Mouse (Mus musculus): ENCODE measurements around the gene Ewsr1.

Ewsr1 gene

GRCm38 (mm10) chr11:5058783-5059182, 40.3 kb downstream of the Ewsr1 start:
- DNase-seq (ENCODE audit: low spot score in 2 of 2), result no peak

DNA sequence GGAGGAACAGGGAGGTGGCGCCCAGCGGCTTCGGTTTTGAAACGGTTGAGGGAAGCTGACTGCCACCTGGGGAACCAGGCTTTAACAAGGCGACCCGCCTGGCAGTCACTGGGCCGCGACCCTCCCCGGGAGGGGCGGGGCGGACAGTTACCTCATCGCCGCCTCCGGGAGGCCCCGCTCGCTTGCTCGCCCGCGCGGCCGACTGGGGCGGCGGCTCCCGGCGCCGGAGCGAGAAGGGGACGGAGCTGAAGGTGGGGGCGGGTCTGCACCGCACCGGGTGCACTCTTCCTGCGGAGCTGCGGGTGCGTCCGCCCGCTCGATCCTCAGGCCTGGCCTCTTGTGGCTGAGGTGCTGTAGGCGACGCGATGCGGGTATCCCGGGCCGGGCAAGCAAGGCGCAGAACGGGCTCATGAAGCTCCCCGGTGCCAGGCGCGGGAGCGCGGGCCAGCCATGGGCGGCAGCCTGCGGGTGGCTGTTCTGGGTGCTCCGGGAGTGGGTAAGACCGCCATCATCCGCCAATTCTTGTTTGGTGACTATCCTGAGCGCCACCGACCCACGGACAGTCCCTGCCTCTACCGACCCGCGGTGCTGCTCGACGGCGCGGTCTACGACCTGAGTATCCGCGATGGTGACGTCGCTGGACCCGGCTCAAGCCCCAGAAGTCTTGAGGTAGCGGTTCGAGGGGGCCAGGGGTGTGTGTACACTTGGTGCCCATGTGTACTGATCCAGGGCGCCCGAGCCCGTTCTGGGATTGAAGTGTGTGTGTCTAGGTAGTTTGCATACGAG, 41.0 kb downstream of the Ewsr1 start, which contains the start of gene Rasl10a:
Gene Rasl10a, plus strand, starts transcription at position 273 of the 786 bp plus-strand sequence.
- peak in 1 of 2 experiments; percentile 29 for DNase-seq (ENCODE audit: low spot score in 2 of 2)

GRCm38 (mm10) chr11:5057541-5057855, 41.6 kb downstream of the Ewsr1 start:
- no peak for DNase-seq (ENCODE audit: low spot score in 2 of 2)

DNA sequence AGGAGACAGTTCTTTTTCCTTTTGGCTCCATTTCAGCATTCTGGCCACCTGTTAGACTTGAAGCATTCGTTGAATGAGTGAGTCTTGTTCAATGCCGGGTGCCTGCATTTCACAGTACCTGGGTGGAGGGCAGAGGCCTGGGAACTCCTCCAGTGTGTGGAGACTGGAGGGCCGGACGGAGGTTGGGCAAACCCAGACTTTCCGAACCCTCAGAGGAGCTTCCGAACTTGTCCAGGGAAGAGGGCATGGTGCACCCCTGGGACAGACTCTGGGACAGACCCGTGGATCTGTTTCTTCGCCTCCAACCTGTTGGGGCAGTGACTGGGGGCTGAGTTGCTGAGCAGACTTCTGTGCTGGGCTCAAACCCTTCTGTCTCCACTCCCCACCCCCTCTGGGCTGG, 42.0 kb downstream of the Ewsr1 start:
- no peak for DNase-seq (ENCODE audit: low spot score in 2 of 2)

DNA sequence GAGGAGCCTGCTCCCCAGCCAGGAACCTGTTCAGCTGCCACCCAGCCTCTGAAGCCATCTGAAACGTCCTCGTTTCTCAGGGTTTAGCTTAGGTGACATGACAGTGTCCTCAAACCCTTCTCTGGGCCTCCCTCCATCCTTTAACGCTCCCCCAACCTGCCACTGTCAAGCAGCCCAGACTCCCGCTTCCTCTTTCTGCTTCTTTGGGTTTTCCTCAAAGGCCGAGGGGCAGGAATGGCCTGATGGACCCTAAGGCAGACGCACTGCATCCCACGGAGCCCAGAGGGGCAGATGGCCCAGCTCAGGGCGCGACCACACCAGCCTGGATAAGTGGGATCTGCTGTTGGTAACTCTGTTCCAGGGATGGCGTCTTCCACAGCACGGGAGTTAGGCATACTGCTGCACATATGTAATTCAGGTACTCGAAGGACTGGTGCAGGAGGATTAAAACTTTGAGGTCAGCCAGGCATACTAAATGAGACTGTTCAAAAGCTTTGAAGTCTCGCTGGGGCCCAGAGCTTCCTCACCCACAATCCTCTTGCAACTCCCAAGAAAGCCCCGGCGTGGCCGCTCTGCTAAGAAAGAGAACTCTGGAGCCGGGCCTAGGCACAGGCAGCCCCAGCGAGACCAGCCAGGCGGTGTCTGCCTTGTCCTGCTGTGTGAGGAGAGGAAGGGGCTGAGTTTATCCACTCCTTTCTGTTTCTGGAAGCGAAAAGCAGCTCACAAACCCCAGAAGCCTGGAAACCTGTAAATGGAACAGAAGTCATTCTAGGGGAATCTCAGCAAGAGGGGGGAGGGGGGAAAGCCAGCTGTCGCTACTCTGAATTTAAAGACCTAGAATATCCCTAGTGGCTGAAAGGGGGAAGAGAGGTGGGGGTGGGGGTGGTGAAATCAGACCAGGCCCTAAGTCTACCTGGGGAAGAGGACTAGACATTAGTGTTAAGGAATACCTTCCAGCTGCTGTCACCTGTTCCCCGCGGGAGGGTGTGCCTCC, 42.8 kb downstream of the Ewsr1 start:
- DNase-seq (ENCODE audit: low spot score in 2 of 2), result no peak

DNA sequence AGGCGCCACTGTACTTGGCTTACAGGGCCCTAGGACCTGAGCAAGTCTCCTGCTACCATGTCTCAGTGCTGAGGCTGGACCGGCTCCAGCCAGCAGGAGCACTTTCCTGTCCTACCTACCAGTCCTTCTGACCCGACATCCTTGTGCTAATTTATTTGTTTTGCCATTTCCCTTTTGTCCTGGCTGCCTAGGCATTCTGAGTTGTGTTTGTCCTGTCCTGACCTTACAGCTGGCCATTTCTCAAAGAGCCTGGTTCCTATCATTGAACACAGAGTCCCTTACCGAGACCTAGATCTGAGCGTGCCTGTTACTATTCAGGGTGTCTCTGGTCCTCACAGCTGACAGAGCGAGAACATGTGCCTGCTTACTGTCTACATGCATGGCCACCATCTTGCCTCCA, 44.2 kb downstream of the Ewsr1 start:
- no peak for DNase-seq (ENCODE audit: low spot score in 2 of 2)

DNA sequence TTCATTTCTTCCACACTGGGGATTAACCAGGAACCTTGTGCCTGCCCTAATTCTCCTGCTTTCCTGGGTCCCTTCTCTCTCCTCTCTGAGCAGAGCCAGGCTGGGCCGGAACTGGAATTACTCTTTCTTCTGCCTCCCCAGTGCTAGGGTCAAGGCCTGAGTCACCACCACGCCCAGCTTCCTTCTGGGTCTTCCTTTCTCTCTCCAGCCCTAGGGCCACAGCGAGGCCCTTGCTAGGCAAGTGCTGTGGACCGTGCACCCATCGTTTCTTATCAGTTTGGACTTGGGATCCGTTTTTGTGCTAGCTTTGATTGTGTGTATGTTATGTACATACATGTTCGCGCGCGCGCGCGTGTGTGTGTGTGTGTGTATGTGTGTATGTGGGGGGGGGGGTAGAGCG, 44.9 kb downstream of the Ewsr1 start:
- DNase-seq (ENCODE audit: low spot score in 2 of 2), result no peak

DNA sequence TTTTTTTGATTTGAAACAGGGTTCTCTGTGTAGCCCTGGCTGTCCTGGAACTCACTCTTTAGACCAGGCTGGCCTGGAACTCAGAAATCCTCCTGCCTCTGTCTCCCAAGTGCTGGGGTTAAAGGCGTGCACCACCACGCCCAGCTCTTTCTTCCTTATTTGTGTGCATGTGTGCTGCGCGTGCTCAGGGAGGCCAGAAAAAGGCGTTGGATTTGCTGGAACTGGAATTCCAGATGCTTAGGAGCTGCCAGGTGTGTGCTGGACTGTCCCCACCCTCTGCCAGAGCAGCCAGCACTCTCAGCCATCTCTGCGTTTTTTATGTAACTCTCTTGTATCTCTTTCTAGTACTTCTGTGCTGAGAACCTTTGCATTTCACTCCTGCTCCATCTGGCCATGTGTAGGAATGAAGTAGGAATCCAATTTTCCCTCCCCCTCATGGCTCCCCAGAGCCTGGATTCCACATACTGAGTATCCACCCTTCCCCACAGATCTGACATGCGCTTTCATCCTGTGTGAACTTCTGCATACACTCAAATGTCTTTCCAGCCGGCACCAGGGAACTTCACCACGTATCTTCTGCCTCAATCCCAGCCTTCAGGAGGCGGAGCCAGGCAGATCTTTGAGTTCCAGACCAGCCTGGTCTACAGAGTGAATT, 46.7 kb downstream of the Ewsr1 start:
- no peak for DNase-seq (ENCODE audit: low spot score in 2 of 2)

GRCm38 (mm10) chr11:5051629-5052028, 47.4 kb downstream of the Ewsr1 start:
- DNase-seq (ENCODE audit: low spot score in 2 of 2), result no peak

- no peak for DNase-seq (ENCODE audit: low spot score in 2 of 2)
Observed at GRCm38 (mm10) chr11:5046321-5046926, 52.6 kb downstream of the Ewsr1 start.

DNA sequence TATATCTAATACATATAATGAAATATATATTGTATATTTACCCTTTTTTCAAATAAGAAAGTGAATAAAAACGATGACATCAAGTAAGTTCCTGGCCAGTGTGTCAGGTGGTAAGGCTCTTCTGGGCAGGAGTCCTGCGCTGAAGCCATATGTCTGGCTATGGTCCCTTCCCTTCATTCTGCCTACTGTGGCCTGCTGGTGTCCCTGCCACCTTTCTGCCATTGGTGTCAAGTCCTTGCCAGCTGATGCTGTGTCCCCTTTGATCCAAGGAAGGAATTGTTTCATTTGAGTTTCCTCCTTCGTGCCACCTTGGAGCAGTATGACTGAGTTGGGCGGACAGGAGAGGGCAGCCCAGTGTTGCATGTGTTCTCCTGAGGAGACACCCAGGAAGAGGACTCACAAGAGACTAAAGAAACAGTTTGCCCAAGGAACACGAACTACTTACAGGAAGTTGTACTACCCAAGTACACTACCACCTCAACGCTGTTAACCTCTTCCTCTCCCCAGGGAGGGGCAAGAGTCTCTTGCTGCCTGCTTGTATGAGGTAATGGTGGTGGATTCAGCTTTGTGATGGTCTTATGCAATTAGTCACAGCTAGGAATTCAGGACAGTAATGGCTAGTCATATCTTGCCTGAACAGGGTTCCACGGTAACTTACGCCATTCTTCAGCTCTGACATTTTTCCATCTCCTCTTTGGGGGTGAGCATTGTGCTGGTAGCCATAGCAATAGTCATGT, 56.3 kb downstream of the Ewsr1 start:
- DNase-seq (ENCODE audit: low spot score in 2 of 2), result no peak

DNA sequence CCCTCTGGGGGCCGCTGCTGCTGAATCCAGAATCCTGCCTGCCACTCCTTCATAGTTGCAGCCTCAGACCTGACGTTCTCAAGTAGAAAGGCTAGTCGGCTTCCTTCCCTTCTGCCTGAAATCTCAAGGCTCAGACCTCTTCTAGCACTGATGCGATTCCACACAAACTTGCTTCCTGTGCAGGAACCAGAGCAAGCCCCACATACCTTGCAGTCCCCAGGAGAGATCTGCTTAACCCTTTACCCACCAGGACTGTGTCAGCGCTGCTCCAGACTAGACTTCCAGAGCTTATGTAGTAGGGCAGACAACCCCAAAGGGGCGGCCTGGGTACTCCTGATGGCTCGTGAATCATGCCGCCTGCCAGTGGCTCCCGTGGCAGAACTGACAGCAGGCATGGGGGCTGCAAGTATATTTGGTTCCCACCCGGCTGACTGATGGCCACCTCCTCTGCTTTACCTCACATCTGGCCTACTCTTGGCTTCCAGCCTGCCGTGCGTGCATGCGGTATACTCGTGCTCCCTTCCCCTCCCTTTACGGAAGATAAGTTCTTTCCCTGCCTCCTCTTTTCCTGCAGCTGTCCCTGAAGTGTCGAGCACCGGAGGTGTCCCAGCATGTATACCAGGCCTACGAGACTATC, 57.8 kb downstream of the Ewsr1 start:
- no peak for DNase-seq (ENCODE audit: low spot score in 2 of 2)

- no peak for DNase-seq (ENCODE audit: low spot score in 2 of 2)
Observed at GRCm38 (mm10) chr11:5040585-5040984, 58.5 kb downstream of the Ewsr1 start.

GRCm38 (mm10) chr11:5037146-5037854, 61.8 kb downstream of the Ewsr1 start:
- DNase-seq (ENCODE audit: low spot score in 2 of 2), result no peak

DNA sequence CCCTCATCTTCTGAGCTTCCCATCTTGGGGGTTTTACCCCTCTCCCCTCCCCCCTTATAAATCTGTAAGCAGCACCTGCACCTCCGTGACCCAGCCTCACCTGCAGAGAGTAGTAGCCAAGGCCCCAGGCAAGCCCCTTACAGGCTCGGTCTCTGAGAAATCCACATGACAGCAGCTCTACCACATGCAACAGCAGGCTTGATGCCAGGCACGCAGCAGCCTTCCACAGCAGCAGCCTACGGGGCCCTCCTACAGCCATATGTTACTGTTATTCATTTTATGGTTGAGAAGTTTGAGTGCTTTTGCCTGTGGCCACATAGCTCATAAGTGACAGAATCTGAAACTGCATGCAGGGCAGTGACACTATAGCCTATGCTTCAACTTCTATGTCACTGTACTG, 63.6 kb downstream of the Ewsr1 start:
- no peak for DNase-seq (ENCODE audit: low spot score in 2 of 2)

DNA sequence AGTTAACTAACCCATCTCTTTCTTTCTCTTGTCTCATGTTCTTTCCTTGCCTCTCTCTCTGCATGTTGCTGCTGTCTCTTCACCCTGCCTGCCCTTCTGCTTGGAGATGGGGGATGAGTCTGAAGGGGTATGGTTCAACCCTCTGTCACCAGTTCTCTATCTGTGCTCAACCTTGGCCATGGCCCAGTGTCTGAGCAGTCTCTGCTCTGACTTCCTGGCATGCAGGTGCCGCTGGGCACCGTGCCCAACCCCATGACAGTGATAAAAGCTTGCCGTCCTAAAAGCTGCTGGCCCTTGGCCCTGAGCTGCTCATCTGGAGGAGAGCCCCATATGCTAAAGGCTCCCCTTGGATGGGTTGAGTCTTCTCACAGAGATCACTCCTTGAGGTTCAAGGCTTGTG, 65.9 kb downstream of the Ewsr1 start:
- DNase-seq (ENCODE audit: low spot score in 2 of 2), result peak; percentile 48 to 72

DNA sequence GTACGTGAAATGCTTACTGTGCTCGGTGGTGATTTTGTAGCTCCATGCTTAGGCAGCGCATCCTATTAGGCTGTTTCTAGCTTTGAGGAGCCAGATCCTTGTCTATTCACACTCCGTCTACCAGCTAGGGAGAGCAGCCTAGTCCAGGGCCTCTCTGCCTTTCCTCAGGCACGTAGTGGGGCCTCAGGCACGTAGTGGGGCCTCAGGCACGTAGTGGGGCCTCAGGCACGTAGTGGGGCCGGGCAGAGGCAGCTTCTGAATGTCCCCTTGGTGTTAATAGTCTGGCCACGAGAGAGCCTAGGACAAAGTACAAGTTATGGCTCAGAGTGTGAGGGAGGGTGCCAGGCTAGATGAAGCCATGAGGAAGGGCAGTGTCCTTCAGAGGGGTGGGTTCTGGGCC, 66.4 kb downstream of the Ewsr1 start:
- DNase-seq (ENCODE audit: low spot score in 2 of 2), result no peak

- no peak for DNase-seq (ENCODE audit: low spot score in 2 of 2)
Observed at GRCm38 (mm10) chr11:5028228-5028627, 70.8 kb downstream of the Ewsr1 start.

GRCm38 (mm10) chr11:5025108-5025507, 74.0 kb downstream of the Ewsr1 start:
- no peak for DNase-seq (ENCODE audit: low spot score in 2 of 2)

Measured in heart, adult 9 months (tissue).